Mouse (Mus musculus) neural tube, embryonic 11.5 days (tissue): ENCODE data around the gene 2410015M20Rik. TPM values are rescaled to one million over a fixed set of nuclear protein-coding genes. Genes with fewer than 3 reads are reported as not detected.
"Not testable (repeated sequence)": the region's sequence is repeated elsewhere in the genome, so short reads cannot be mapped to it uniquely, and the experiment has no call there.

Experiments used
- ATAC-seq: fragments of 200-750 bp; cut with Nextera tagmentation; 2 replicates; pipeline ENCODE4 v1.8.0; 2017; ENCODE audit warnings: moderate number of reproducible peaks, mild to moderate bottlenecking, moderate TSS enrichment, moderate library complexity; ENCODE audit not compliant: insufficient read depth, low FRiP score, low TSS enrichment
- DNase-seq: peaks from one replicate; pipeline ENCODE4 v3.0.0-alpha.2; 2015; ENCODE audit warnings: low spot score
- H3K27ac ChIP-seq: fragments of 300-500 bp; sonication (generic); 2 replicates; pipeline ENCODE4 v1.5.1; 2014; ENCODE audit warnings: low read depth, mild to moderate bottlenecking, low read length
- H3K27me3 ChIP-seq: fragments of 300-500 bp; sonication (generic); 2 replicates; pipeline ENCODE4 v1.6.1; 2014; ENCODE audit warnings: mild to moderate bottlenecking, low read length, mixed read lengths; ENCODE audit not compliant: control insufficient read depth, insufficient read depth
- H3K36me3 ChIP-seq: fragments of 300-500 bp; sonication (generic); 2 replicates; pipeline ENCODE4 v1.6.1; 2014; ENCODE audit warnings: mild to moderate bottlenecking, low read length, moderate library complexity, mixed read lengths; ENCODE audit not compliant: control insufficient read depth, insufficient read depth
- H3K4me1 ChIP-seq: fragments of 300-500 bp; sonication (generic); 2 replicates; pipeline ENCODE4 v1.6.1; 2014; ENCODE audit warnings: low read length, mixed read lengths; ENCODE audit not compliant: control insufficient read depth, insufficient read depth
- H3K4me2 ChIP-seq: fragments of 300-500 bp; sonication (generic); 2 replicates; pipeline ENCODE4 v1.6.1; 2014; ENCODE audit warnings: low read depth, mild to moderate bottlenecking, moderate library complexity
- H3K4me3 ChIP-seq: fragments of 300-500 bp; sonication (generic); 2 replicates; pipeline ENCODE4 v1.5.1; 2014; ENCODE audit warnings: low read depth, low read length
- H3K9ac ChIP-seq: fragments of 300-500 bp; sonication (generic); 2 replicates; pipeline ENCODE4 v1.6.1; 2014; ENCODE audit warnings: mild to moderate bottlenecking, low read length
- H3K9me3 ChIP-seq: fragments of 300-500 bp; sonication (generic); 2 replicates; pipeline ENCODE4 v1.6.1; 2016; ENCODE audit warnings: low read length; ENCODE audit not compliant: control insufficient read depth
- WGBS: fragments of 180-500 bp; shearing (Covaris S2); extraction: QIAGEN DNeasy Blood & Tissue Kit; methylation state at CpG from one replicate; pipeline ENCODE4 v1.1.7; 2014; 5-methylcytosine and 5-hydroxymethylcytosine counted together
- polyA plus RNA-seq: library from polyadenylated mRNA; unstranded; fragments of >200 nt; fragmentation: Nextera tagmentation; extraction: Ambion mirVana; gene quantifications from 2 replicates; pipeline ENCODE4 v1.2.1, GENCODE M21; 2014

The 2410015M20Rik gene
- polyA plus RNA-seq, 1 experiment from 2014 or later: 178 TPM

GRCm38 (mm10) chr17:56629800-56630781 is 20.5 kb upstream of the 2410015M20Rik start:
- not testable (repeated sequence) for H3K27me3 ChIP-seq, H3K4me3 ChIP-seq, H3K27ac ChIP-seq, ATAC-seq, H3K9ac ChIP-seq, DNase-seq, H3K9me3 ChIP-seq, H3K36me3 ChIP-seq, H3K4me2 ChIP-seq
- 91% methylated on average over 27 of the region's 27 CpGs for WGBS
- H3K4me1 ChIP-seq: peaks cover 13% of the 10 kb centered on the region

DNA sequence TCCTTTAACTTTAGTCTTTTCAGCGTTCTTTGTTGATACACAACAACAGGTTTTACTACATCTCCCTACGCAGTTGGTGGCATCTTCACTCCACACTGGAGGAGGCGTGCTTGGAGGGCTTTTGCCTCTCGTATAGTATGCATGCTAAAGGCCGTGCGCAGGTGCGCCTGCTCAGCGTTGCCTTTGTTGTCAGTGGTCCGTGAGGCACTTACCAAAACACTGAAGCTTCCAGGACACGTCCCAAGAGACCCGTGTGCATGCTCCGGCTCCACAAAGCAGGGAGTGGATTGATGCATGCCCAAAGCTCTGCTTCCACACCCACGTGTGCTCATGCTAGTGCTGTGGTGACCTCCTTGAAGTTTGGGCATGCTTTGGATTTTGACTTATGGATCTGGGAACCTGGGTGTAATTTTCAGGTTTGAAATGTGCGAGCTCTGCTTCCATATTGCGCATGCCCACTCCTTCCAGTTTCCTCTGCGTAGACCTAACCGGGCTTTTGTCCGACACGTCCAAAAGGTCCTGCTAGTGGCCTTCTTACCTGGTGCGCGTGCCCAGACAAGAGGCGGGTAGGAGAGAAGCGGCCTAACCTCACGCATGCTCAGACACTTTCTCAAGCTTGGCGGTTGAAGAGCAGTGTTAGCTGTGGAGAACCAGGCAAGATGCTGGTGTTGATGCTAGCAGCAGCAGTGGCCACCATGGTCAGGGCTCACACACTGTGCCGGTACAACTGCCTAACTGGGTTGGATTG is 18.1 kb upstream of the 2410015M20Rik start, which contains the start of gene Catsperd:
Gene Catsperd, plus strand, starts transcription at position 614 of the 748 bp plus-strand sequence.
- Histone ChIP-seq H3K27me3 (no peaks in the 10 kb centered on the region), H3K36me3 (peaks cover 2% of the 10 kb centered on the region; the same call in 1 of the 2 replicates), H3K9me3 (no peaks in the 10 kb centered on the region), H3K4me3 (peak within 1 kb of the TSS; percentile 91), H3K4me2 (peak within 1 kb of the TSS; percentile 66), H3K27ac (peak within 1 kb of the TSS; percentile 49; the same call in 1 of the 2 replicates), H3K9ac (peak within 1 kb of the TSS; percentile 83), H3K4me1 (peaks cover 13% of the 10 kb centered on the region)
- WGBS: 13% methylated on average over 26 of the region's 26 CpGs
- peak; percentile 44 for DNase-seq
- peak; percentile 46 for ATAC-seq

- Histone ChIP-seq H3K9ac (peak within 1 kb of the TSS; percentile 83), H3K4me2 (peak within 1 kb of the TSS; percentile 95), H3K9me3 (no peaks in the 10 kb centered on the region), H3K27ac (peak within 1 kb of the TSS; percentile 56; the same call in 1 of the 2 replicates), H3K36me3 (peaks cover 3% of the 10 kb centered on the region), H3K4me1 (peaks cover 13% of the 10 kb centered on the region), H3K4me3 (peak within 1 kb of the TSS; percentile 91), H3K27me3 (no peaks in the 10 kb centered on the region)
- DNase-seq: peak; percentile 99
- under 1% methylated on average over 51 of the region's 51 CpGs for WGBS
- ATAC-seq: peak; percentile 91
Measured at GRCm38 (mm10) chr17:56626754-56627470, 17.3 kb upstream of the 2410015M20Rik start, which contains the start of gene Lonp1. Lonp1 (minus strand) TSS chr17:56626887.

GRCm38 (mm10) chr17:56626260-56626659 is 16.7 kb upstream of the 2410015M20Rik start:
- no peak for DNase-seq
- Histone ChIP-seq H3K9me3 (no peaks in the 10 kb centered on the region), H3K36me3 (peaks cover 7% of the 10 kb centered on the region), H3K9ac (peak overlapping the region; percentile 83), H3K4me1 (peaks cover 13% of the 10 kb centered on the region), H3K27ac (0 out of 2 replicates have a peak overlapping the region, but pooled peaks have one; percentile 56), H3K27me3 (no peaks in the 10 kb centered on the region), H3K4me2 (peak overlapping the region; percentile 95), H3K4me3 (peak overlapping the region; percentile 91)
- ATAC-seq: no peak
- 2% methylated on average over 32 of the region's 32 CpGs for WGBS

- Histone ChIP-seq H3K27ac (no peak overlapping the region), H3K4me3 (no peak overlapping the region), H3K9me3 (no peaks in the 10 kb centered on the region), H3K4me2 (peak overlapping the region; percentile 95; the same call in 1 of the 2 replicates), H3K36me3 (peaks cover 7% of the 10 kb centered on the region), H3K9ac (no peak overlapping the region), H3K27me3 (no peaks in the 10 kb centered on the region), H3K4me1 (peaks cover 13% of the 10 kb centered on the region)
- no peak for DNase-seq
- no peak for ATAC-seq
- WGBS: 91% methylated on average over 3 of the region's 3 CpGs
Measured at GRCm38 (mm10) chr17:56625495-56625894, 15.9 kb upstream of the 2410015M20Rik start.

- whole genome bisulfite sequencing: 92% methylated on average over 8 of the region's 8 CpGs
- no peaks in the 10 kb centered on the region for H3K27me3 ChIP-seq
- H3K4me1 ChIP-seq: peaks cover 7% of the 10 kb centered on the region
- no peaks in the 10 kb centered on the region for H3K9me3 ChIP-seq
- no peak overlapping the region for H3K4me2 ChIP-seq
- H3K9ac ChIP-seq: no peak overlapping the region
- DNase-seq: no peak
- H3K36me3 ChIP-seq: peaks cover 26% of the 10 kb centered on the region
- no peak for ATAC-seq
- H3K4me3 ChIP-seq: no peak overlapping the region
- H3K27ac ChIP-seq: no peak overlapping the region
Measured at GRCm38 (mm10) chr17:56617628-56618027, 8.1 kb upstream of the 2410015M20Rik start.

GRCm38 (mm10) chr17:56616725-56617124 is 7.2 kb upstream of the 2410015M20Rik start:
- ATAC-seq: no peak
- Histone ChIP-seq H3K27ac (no peak overlapping the region), H3K4me3 (no peak overlapping the region), H3K4me1 (peaks cover 7% of the 10 kb centered on the region), H3K4me2 (no peak overlapping the region), H3K9ac (no peak overlapping the region), H3K36me3 (peaks cover 24% of the 10 kb centered on the region), H3K27me3 (no peaks in the 10 kb centered on the region), H3K9me3 (no peaks in the 10 kb centered on the region)
- WGBS: 92% methylated on average over 3 of the region's 3 CpGs
- DNase-seq: no peak

DNA sequence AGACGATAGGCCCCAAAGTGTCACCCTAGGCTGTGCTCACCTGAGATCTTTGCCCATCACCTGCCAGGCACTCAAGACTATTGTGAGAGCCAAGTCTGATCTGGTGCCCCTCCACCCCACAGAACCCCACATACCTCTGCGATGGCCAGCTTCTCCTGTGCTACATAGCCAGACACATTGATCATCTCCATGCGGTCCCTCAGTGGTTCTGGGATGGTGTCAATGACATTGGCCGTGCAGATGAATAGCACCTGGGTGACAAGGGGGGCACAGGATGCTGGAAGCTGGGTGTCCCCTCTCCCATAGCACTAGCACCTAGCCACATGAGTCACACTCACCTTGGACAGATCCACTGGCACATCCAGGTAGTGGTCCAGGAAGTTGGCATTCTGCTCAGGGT is 6.2 kb upstream of the 2410015M20Rik start:
- WGBS: 94% methylated on average over 4 of the region's 4 CpGs
- no peak for DNase-seq
- Histone ChIP-seq H3K4me1 (peaks cover 7% of the 10 kb centered on the region), H3K27me3 (no peaks in the 10 kb centered on the region), H3K9me3 (no peaks in the 10 kb centered on the region), H3K4me3 (no peak overlapping the region), H3K27ac (no peak overlapping the region), H3K4me2 (no peak overlapping the region), H3K9ac (no peak overlapping the region), H3K36me3 (peaks cover 21% of the 10 kb centered on the region)
- no peak for ATAC-seq
